Mouse (Mus musculus): ENCODE results near the gene Olfr867.

Olfr867 gene

DNA sequence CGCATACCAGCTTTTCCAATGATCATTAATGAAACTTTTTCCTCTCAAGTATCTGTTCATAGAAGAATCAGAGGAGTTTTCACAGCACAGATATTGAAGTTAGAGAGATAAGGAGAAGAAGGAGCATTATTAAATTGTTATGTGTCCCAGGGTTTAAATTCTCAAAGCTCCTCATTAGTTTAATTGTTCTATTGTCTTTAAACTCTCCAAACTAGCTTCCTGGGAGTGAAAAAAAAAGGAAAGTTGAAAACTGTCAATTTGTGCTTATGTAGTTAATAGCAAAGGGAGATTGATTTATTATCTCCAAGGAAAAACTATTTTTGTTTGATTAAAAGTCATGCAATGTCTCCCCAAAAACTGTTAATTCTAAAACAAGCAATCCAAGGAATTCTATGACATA, at the start of gene Olfr867:
TSS of gene Olfr867 (minus strand) at position 101 of the 400 bp plus-strand sequence.
- no peak for DNase-seq (ENCODE audit: low spot score in 2 of 2)

DNA sequence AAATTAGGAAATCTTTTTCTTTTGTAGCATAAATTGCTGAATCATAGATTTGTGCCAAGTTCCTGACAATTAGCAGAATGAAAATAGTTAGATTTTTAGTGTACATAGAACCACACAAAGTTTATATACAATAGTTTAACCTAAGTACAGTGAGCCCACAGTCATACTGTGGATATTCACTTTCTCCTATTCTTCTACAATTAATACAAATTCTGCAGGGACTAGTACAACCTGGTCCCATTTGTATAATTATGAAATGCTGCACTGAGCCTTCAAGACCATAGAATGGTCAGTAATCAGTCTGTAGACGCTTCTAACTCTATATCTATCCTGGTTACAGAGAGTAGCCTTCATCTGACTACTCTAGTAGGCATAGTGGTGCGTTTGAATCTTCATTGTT, 41.0 kb upstream of the Olfr867 start, which contains the start of gene Olfr868:
TSS of gene Olfr868 (plus strand) at position 301 of the 400 bp plus-strand sequence.
- DNase-seq (ENCODE audit: low spot score in 2 of 2): no peak

DNA sequence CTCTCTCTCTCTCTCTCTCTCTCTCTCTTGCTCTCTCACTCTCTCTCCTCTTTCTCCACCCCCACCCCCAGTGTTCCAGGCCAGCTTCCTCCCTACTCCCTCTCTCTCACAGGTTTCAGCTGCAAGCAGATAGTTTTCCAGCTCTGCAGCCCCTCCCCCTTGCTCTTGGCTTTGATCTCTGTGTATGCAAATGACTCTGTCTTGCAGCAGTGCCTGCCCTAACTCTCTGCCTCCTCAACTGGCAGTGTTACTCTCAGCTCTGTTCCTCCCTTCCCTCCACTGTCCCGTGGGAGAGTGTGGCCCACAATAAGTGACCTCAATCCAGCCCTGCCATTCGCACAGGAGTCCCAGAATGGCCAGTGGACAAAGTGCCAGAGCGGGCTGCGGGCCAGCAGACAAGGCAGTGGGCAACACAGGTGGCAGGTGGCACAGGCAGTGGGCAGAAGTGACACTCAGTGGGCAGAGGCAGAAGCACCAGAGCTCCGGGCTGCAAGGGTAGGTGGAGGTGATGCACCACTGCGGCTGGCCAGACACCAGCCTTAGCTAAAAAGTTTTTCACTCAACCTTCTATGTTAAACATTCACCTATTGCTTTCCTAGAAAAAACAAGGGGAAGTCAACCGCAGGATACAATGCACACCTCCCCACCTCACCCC, 16.3 kb upstream of the Olfr867 start:
- peak in 1 of 2 experiments; percentile 2 for DNase-seq (ENCODE audit: low spot score in 2 of 2)

GRCm38 (mm10) chr9:20071291-20071690, 13.9 kb upstream of the Olfr867 start:
- no peak for DNase-seq (ENCODE audit: low spot score in 2 of 2)

DNA sequence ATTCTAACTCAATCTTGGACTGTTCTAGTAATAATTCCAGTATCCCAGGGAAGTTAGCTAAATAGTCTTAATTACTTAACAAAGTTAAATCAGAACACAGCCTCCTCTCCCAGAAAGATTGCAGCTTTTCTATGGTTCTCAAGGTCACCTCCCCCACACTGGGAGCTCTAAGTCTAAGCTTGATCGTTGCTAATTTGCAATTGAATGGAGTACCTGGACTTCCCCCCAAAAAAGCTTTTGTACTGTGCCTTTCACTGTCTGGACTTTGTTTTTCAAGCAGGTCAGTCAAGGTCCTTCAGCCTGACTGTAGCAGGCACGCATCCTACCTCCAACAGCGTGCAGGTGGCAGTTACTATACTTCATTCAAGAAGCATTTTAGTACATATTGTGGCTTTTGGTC, 12.9 kb upstream of the Olfr867 start:
- DNase-seq (ENCODE audit: low spot score in 2 of 2): no peak

- no peak for DNase-seq (ENCODE audit: low spot score in 2 of 2)
Measured at GRCm38 (mm10) chr9:20047964-20048363, 9.4 kb downstream of the Olfr867 start.

GRCm38 (mm10) chr9:20027935-20028334, 29.4 kb downstream of the Olfr867 start, which contains the start of gene Olfr866:
Gene Olfr866 (minus strand): TSS chr9:20028035.
- DNase-seq (ENCODE audit: low spot score in 2 of 2): no peak

Data from left cerebral cortex, adult 9 months (tissue).